Mouse (Mus musculus) C2C12 (cell line): Measurements from ENCODE around the gene Nr4a1. TPM values are rescaled to one million over a fixed set of nuclear protein-coding genes. Genes with fewer than 3 reads are reported as not detected.

Source experiments
- H3K27me3 ChIP-seq: one replicate; pipeline ENCODE4 v1.6.1; 2011; ENCODE audit not compliant: control insufficient read depth, insufficient read depth, insufficient read length
- H3K36me3 ChIP-seq: one replicate; pipeline ENCODE4 v1.6.1; 2011; ENCODE audit not compliant: control insufficient read depth, insufficient read depth
- H3K4me3 ChIP-seq: one replicate; pipeline ENCODE4 v1.5.1; 2011; ENCODE audit warnings: mild to moderate bottlenecking, control low read depth; ENCODE audit not compliant: poor library complexity, insufficient read depth, severe bottlenecking
- H3K79me2 ChIP-seq: one replicate; pipeline ENCODE4 v1.6.1; 2011; ENCODE audit not compliant: control insufficient read depth, insufficient read depth
- H3K79me3 ChIP-seq: one replicate; pipeline ENCODE4 v1.6.1; 2011; ENCODE audit warnings: low read depth, control low read depth
- H3ac ChIP-seq: one replicate; pipeline ENCODE3; 2011; ENCODE audit warnings: low read depth; ENCODE audit not compliant: control insufficient read depth, insufficient read length
- CEBPB ChIP-seq: IDR thresholded peaks from one replicate; pipeline ENCODE4 v1.6.1; 2011; ENCODE audit warnings: low read depth, mild to moderate bottlenecking, control low read depth, moderate library complexity
- CTCF ChIP-seq: IDR thresholded peaks from one replicate; pipeline ENCODE4 v1.5.1; 2011; ENCODE audit not compliant: control insufficient read depth, insufficient read depth, insufficient read length
- FOSL1 ChIP-seq: IDR thresholded peaks from one replicate; pipeline ENCODE4 v1.8.0; 2011; ENCODE audit warnings: mild to moderate bottlenecking, low read length; ENCODE audit not compliant: poor library complexity, insufficient read depth, severe bottlenecking
- MAX ChIP-seq: IDR thresholded peaks from one replicate; pipeline ENCODE4 v1.6.1; 2011; ENCODE audit warnings: mild to moderate bottlenecking, control low read depth
- MYOD1 ChIP-seq: IDR thresholded peaks from one replicate; pipeline ENCODE4 v1.6.1; 2011; ENCODE audit warnings: low read depth; ENCODE audit not compliant: control insufficient read depth, insufficient read length
- MYOG ChIP-seq: IDR thresholded peaks from one replicate; pipeline ENCODE4 v1.6.1; 2011; ENCODE audit not compliant: control insufficient read depth, insufficient read length; ENCODE audit errors: extremely low read depth
- USF1 ChIP-seq: IDR thresholded peaks from one replicate; pipeline ENCODE4 v1.6.1; 2011; ENCODE audit warnings: low read depth, mild to moderate bottlenecking, control low read depth, moderate library complexity
- polyA plus RNA-seq: library from polyadenylated mRNA; unstranded; fragments of >200 nt; fragmentation: generic; extraction: Trizol; gene quantifications from one replicate; pipeline ENCODE4 v1.2.1, GENCODE M21; 2012; ENCODE audit warnings: missing spikeins

Nr4a1 gene
- polyA plus RNA-seq, 1 experiment: 8.1 TPM

- TF ChIP-seq MYOD1 (no peak), CEBPB (no peak), USF1 (no peak), MYOG (no peak), FOSL1 (no peak), CTCF (no peak), MAX (no peak)
- no peak overlapping the region for H3K4me3 ChIP-seq
- H3K27me3 ChIP-seq: no peaks in the 10 kb centered on the region
- no peaks in the 10 kb centered on the region for H3K36me3 ChIP-seq
- peaks cover 5% of the 10 kb centered on the region for H3K79me2 ChIP-seq
- peaks cover 3% of the 10 kb centered on the region for H3K79me3 ChIP-seq
- no peak overlapping the region for H3ac ChIP-seq
These were observed 25.4 kb downstream of the Nr4a1 start for GRCm38 (mm10) chr15:101279430-101279999.

DNA sequence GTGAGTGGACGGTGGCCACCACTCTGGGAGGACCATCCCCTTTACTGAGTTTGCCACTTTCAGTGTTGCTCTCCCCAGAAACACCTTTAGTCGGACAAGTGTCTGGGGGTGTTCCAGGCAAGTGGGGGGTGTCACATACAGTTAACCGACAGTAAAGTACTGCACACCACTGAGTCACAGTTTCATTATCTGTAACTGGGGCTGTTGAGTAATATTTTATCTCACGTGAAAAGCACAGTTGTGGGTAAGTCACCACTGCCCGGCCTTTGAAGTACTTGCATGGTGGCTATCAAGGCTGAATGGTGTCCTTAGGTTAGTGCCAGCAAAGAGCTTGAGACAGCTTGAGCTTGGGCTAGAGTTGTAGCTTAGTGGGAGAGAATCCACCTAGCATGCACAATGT, 28.4 kb downstream of the Nr4a1 start:
- Histone ChIP-seq H3K27me3 (no peaks in the 10 kb centered on the region), H3K36me3 (peaks cover 11% of the 10 kb centered on the region), H3K4me3 (no peak overlapping the region), H3K79me2 (peaks cover 34% of the 10 kb centered on the region), H3ac (no peak overlapping the region), H3K79me3 (peaks cover 16% of the 10 kb centered on the region)
- TF ChIP-seq USF1 (no peak), MYOD1 (no peak), MYOG (no peak), FOSL1 (no peak), CTCF (no peak), CEBPB (no peak), MAX (no peak)

DNA sequence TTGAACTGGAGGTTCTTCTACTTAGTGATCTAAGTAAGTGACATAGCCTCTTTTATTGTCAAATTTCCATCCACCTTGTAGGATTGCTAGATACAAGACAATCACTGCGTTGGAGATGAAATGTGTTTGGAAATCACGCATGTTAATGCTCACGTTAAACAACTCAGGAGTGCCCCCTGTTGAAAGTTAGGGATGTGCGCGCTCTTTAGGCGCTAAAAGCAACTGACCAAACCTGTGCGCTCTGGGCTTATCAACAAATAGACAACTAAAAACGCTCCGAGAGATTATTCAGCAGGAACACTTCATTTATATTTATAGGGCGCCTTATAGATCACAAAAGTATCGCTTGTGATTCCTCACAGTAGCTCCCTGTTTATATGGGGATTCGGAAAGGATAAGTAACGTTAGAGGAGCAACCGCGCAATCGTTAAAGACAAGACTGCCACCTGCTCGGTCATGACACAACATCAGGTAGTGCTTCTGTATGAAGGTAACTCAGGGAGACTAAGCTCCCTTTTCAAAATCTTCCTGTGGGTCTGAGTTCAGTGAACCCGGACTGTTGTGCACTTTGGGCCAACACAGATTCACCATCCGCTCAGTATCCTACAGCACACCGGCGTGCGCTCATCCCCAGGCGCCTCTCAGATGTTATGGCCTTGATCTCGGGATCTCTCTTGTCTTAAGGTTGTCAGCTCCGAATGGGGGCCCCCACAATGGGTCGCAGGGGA, 29.3 kb downstream of the Nr4a1 start:
- Histone ChIP-seq H3ac (peak overlapping the region; percentile 79), H3K4me3 (peak overlapping the region; percentile 93), H3K79me3 (peaks cover 16% of the 10 kb centered on the region), H3K27me3 (no peaks in the 10 kb centered on the region), H3K79me2 (peaks cover 36% of the 10 kb centered on the region), H3K36me3 (peaks cover 20% of the 10 kb centered on the region)
- TF ChIP-seq FOSL1 (no peak), MYOD1 (no peak), MYOG (no peak), MAX (no peak), CTCF (peak; percentile 61), CEBPB (no peak), USF1 (no peak)

DNA sequence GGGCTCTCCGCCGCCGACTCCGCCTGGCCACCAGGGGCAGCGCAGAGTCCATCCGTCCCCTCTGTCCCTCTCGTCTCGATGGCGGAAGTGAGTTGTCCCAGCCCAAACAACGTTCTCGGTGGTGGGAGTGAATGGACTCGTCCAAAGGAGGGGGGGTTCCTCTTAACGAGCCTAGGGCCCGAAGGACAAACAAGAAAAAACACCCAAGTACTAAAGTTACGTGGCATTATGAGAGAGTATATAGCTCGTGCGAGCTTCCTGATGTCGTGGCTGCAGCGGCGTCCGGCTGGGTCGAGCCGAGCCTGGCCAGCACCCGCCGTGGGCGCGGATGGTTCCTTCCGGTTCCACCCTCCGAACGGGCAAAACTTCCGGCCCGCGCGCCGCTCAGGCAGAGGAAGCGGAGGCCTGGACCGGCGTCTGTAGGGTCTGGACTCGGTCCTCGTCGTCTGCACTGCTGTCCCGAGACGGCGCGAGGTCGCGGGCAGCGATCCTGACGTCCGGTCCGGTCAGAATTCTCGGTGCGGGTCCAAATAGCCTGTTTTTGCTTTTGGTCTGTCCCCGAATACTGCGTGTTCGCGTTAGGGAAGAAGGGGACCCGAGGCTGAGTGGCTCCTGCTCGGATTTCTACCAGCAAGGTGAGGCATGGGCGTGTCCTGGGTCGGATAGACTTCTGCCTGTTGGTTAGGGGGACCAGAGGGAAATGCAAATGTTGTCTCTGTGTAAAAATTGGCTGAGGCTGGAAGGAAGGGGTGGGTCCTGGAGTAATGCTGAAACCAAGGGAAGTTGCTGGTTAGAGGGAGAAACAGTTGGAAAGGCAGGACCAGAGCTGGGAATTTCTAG, 30.1 kb downstream of the Nr4a1 start, which contains the start of gene Atg101:
Atg101 (plus strand) TSS at position 362 of the 840 bp plus-strand sequence.
- peak; percentile 88 for TF ChIP-seq MAX
- no peak for TF ChIP-seq USF1
- TF ChIP-seq CEBPB: no peak
- TF ChIP-seq CTCF: peak; percentile 99
- H3K79me2 ChIP-seq: peaks cover 36% of the 10 kb centered on the region
- peaks cover 26% of the 10 kb centered on the region for H3K36me3 ChIP-seq
- peak within 1 kb of the TSS; percentile 93 for H3K4me3 ChIP-seq
- H3K79me3 ChIP-seq: peaks cover 16% of the 10 kb centered on the region
- peak within 1 kb of the TSS; percentile 97 for H3ac ChIP-seq
- no peaks in the 10 kb centered on the region for H3K27me3 ChIP-seq

DNA sequence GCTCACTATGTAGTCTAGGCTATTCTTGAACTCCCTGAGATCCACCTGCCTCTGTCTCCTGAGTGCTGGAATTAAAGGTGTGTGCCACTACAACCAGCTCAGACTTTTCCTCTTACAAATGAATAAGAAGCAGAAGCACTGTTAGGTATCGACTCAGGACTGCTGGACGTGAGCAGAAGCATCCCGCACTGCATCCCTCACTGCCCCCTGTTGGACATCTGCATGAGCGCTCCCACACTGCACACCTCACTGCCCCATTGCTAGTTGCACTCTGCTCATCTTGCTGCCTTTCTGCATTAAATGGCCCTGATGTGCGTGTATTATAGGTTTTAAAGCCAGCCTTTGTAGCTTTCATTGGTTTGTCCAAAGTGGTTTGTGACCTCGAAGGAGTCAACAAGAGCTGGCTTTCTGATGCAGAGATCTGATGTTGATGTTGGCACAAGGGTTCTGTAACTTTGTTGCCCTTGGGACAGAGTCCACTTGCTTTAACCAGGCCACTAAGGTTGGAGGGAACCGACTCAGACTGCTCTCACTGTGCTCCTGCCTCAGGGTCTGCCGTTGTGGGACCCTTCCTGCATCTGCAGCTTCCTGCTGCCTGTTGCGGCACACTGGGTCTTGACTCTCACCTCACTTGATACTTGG, 32.2 kb downstream of the Nr4a1 start:
- TF ChIP-seq CEBPB (no peak), CTCF (peak; percentile 77), FOSL1 (no peak)
- Histone ChIP-seq H3K79me2 (peaks cover 36% of the 10 kb centered on the region), H3K27me3 (no peaks in the 10 kb centered on the region), H3K4me3 (no peak overlapping the region), H3K79me3 (peaks cover 16% of the 10 kb centered on the region), H3K36me3 (peaks cover 47% of the 10 kb centered on the region), H3ac (no peak overlapping the region)
